Mouse (Mus musculus) megakaryocyte, embryonic 14.5 days (primary cell): ENCODE results near the gene Garem2.

Experiments used
- FLI1 ChIP-seq: IDR thresholded peaks from 2 replicates; pipeline ENCODE4 v1.6.1; 2012; ENCODE audit warnings: low read length, inconsistent platforms, mixed read lengths
- GATA1 ChIP-seq: IDR thresholded peaks from 3 replicates; pipeline ENCODE4 v1.6.1; 2012; ENCODE audit warnings: mixed read lengths, low read length, inconsistent platforms, borderline replicate concordance

- no peak for TF ChIP-seq GATA1
- TF ChIP-seq FLI1, result no peak
These were observed 7.6 kb downstream of the Garem2 start for GRCm38 (mm10) chr5:30112533-30113068.
